Mouse (Mus musculus): ENCODE measurements around the gene Klhl2. TPM values are rescaled to one million over a fixed set of nuclear protein-coding genes. Genes with fewer than 3 reads are reported as not detected.

The Klhl2 gene
- total RNA-seq, 1 experiment from 2014 or later, result 88.0 TPM

DNA sequence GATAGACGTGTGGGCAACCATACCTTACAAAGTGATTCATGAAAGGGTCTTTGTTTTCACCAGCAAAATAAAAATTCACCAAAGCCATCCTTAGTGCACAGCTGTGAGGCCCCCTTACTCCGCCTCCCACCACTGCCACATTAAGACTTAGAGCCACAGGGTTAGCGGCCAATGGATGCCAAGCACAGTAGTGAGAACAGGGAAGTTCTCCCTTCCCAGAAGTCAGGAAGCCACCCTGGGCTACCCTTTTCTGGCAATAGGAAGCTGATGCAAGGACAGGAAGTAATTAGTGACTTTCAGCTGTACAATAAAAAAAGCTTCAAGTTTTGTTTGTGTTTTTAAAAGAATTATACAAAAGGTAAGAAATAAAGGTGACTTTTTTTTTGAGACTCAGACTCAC, 18.2 kb downstream of the Klhl2 start:
- no peak for DNase-seq

DNA sequence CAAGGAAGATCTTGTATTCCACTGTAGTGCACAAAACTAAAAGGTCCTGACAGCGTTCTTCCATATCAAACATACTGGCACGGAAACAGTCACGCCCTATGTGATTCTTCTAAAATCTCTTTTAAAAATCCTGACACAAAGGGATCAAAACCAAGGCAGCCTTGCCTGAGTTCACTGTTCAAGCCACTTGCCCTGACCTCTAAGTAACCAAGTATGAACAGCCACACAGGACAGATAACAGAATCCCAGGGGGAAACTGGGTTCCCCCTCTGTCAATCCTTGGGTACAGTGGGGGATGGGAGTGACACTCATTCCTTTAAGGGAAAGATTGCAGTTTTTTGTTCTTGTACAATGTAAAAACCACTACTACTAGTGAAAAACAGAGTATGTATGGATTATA, 19.9 kb downstream of the Klhl2 start:
- DNase-seq, result no peak

DNA sequence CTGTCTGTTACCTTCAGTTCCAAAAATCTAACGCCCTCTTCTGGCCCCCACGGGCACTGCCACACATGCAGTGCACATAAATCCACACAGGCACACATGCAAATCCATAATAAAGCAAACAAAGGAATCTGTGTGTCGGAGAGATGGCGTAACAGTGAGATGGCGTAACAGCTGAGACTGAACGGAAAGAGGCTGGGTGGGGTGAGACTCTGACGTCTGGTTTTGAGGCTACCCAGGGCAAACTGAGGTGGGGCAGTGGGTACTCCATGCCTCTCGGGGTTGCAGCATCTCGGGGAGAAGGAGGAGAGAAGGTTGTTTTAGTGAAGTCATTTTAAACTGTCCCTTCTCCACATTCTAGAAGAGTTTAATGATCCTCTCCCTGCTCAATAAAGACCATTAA, 20.4 kb downstream of the Klhl2 start:
- DNase-seq, result no peak

DNA sequence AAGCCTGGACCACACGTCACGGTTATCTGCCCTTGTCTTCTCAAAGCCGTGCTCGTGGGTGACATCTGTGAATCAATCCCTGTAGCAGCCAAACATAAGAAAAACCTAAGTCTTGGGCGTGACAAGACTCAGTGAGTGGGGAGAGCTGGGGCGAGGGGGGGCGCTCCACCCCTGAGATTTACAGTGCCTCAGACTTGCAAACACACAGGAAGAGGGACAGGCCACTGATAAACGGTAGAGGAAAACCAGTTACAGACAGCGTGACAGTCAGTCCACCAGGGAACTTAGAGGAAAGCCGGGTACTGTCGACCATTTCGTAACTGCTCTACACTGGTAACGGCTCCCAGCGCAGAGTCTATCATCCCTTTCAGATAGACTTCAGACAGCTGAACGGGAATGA, 21.4 kb downstream of the Klhl2 start:
- no peak for DNase-seq

DNA sequence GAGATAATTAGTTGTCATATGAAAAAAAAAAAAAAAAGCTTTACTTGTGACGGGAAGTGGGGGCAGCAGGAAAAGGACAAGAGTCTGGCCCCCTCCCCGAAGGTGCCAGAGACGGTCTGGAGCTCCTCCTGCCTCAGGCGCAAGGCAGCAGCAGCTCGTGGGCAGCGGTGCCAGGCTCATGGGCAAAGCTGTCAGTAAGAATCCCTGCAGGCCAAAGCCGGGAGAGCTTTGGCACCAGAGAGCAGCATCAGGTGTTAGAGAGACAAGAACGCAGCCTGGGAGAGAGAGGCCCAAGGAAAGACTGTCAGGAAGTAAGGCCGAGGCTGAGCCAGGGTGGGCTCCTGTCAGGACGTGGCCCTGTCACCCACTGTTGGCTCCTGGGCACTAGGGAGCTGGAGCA, 22.5 kb downstream of the Klhl2 start:
- no peak for DNase-seq

DNA sequence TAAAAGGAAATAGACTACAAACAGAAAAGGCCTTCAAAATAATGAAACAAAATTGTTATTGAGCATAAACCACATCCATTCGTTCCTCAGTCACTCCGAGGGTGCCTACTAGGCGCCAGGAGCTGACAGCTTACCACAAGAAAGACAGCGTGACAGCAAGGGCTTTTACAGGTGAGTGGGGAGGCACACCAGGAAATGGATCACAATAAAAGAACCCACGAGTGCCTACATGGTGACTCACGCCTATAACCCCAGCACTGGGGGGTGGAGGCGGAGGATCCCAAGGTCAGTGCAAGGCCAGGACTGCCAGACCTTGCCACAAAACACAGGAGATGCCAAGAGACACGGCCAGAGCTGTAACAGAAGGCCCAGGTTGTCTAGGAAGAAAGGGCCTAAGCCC, 23.4 kb downstream of the Klhl2 start:
- DNase-seq, result peak; percentile 75

DNA sequence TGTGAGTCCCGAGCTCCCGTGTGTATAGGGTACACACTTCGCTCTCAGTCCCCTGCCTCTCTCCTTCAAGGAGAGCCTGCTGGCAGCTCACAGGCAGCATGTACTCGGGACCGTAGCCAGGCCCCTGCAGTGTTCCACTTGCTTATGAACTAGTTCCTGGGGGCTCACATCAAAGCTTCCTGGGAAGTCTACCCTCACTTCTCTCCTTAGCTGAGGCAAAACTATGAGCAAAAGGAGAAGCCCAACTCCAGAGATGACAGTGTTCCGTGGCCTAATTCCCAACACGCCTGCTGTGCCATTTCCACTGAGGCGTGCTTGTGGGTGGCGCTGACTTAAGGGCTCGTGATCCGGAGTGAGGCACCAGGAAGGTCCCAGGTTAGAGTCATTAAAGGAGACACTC, 25.9 kb downstream of the Klhl2 start:
- no peak for DNase-seq

DNA sequence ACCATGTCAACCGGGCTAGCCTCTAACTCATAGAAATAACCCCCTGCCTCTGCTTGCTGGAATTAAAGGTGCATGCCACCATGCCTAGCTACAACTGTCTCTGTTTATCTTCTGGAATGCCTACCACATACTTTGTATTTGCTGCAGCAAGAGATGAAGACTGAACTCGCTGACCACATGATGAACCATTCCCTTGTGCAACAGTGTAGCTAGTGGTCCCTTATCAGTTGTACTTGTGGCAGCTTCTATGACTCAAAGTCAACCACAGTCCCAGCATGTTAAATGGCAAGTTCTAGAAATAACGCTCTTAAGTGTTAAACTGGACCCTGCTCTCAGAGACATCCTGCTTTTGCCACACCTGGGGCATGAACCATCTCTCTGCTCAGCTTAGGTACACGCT, 28.9 kb downstream of the Klhl2 start:
- no peak for DNase-seq

DNA sequence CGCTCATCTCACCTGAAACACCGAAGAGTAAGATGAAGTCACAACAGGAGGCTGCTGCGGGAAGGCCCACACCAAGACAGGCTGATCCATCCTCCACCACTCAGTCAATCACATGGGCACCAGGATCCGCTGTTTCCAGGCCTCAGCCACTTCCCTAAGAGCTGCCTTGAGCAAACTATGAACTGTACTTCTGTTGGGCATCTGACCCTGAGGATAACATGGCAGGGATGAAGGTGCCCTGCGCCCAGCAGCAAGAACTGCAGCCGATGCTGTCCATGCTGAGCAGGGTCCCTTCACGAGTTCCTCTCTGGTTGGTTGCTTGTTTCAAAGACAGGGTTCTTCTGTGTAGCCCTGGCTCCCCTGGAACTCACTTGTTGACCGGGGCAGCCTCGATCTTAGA, 38.0 kb downstream of the Klhl2 start:
- no peak for DNase-seq

DNA sequence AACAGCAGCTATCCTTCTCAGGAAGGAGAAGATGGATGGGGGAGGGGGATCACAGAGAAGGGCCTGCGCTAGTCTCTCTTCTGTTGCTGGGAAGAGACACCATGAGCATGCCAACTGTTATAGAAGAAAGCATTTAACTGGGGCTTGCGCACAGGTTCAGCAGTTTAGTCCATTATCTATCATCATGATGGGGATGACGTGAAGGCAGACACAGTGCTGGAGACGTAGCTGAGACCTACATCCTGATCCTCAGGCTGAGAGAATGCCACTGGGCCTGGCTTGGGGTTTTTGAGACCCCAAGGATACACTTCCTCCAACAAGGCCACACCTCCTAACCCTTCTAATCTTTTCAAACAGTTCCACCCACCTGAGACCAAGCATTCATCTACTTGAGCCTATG, 38.7 kb downstream of the Klhl2 start:
- DNase-seq, result no peak

DNA sequence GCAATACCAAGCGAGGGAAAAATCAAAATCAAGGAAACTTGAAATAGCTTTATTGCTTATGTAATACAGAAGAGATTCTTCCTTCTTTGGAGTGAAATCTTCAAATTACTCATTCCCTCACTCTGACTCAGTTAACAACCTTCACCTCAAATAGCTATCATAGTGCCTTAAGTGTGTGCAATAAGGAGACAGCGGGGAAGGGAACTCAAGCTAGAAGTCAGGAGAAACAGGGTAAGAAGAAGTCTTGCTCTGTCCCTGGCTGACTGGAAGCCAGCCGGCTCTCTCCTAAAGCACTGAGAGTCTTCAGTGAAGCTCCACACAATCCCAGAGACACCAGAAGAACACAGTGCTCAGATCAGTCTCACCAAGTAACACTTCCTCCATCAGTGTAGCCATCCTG, 43.3 kb downstream of the Klhl2 start:
- DNase-seq, result no peak

DNA sequence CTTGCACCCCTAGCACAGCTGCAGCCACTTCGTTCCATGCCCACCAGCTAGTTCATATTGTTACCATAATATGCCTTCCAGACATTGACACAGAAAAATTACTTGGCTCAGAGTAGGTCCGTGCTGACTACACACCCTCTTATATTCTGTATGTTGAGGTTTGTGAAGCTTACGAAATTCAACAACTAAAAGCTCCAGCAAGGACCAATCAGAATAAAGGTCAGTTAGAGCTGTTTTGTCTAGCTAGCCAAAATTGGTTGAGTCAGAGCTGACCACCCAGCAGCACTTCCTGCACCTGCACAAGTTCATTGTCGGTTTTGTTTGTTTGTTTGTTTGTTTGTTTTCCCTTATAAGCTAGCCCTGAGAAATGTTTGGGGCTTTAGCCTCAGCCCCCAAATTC, 44.8 kb downstream of the Klhl2 start:
- no peak for DNase-seq

DNA sequence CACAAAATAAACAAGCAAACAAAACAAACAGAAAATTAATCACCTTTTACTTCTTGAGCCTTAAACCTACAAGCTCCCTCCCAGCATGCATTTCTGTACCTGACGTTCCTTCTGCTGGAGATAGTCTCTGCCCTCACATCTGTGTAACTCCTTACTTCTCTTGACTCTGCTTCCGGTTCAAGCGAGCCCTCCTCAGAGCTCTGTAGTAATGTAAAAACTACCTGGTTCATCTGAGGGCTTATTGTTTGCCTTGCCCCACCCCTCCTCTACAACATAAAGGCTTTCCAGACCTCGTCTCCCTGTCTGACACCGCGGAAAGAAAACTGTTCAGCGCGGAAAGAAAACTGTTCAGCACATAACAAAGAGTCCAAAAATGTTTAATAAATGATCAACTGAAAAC, 50.5 kb downstream of the Klhl2 start:
- DNase-seq, result no peak

DNA sequence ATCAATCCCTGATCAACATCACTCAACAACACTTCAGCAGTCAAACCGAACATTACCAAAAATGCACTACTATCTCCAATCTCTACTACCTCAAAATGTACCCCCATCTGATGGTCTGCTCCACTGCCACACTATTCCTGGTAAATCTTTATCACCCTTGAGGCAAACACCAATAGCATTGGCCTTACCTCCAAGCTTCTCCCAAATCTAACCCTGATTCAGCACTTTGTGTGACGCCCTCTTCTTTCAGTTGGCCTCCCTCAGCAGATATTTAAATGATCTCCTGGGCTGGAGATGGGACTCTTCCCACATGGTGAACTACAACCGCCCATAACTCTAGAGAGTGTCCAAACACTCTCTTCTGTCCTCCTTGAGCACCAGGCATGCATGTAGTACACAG, 51.3 kb downstream of the Klhl2 start:
- DNase-seq, result no peak

DNA sequence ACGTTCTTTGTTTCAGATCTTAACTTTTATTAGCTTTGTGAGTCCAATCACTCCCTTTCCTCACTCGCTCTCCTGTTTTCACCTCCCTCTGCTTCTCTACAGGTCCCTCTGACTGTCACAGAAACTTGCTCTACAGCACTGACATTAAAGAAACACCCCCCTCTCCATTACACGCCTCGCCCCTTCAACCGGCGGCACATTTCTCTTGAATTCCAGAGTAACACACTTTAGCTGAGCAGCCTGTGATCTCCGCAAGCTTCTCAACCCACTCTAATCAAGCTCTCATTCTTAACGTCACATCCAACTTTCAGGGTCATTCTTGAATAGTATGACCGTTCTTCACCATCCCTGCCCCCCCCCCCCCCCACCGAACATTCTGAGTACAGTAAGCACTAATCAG, 52.1 kb downstream of the Klhl2 start:
- no peak for DNase-seq

DNA sequence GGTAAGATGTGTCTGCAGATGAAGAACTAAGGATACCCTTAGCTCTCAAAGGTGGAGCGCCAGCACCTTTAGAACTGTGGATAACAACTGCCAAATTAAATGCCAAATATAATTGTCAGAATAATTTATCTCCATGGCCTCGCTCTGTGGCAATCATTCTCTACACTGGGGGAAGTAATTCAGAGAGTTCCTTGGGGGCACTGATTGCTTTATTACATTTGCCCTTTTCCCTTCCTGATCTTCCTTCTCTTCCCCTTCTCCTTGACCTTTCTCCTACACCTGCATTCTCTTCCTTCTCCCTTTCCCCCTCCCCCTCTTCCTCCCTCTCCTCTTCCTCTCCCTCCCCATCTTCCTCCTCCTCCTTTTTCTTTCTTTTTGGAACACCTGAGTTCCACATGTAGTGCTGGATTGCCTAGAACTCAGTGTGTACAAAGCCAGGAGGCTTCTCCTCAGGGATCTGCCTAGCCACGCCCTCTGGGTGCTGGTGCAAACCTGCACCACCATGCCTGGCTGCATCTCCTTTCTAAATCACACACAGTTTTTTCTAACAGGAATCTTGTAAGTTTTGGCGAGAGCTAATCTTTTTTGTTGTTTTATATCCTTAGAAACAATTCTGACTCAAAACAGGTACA, 58.5 kb downstream of the Klhl2 start:
- DNase-seq, result no peak

DNA sequence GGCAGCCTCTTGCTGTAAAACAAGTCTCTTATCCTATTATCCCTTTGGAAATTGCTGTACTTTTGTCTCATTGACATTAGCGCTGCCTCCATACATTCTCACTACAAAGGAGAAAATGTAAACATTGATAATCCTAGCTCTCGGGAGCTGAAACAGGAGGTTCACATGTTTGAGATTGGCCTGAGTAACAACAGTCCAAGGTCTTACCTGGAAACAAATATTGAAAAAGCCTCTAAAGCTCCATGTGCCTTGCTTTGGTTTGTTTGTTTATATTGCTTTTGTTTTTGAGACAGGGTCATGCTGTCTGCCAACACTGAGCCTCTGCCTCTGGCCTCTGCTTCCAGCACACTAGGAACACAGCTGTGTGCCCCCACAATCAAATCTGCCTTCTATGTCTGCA, 59.4 kb downstream of the Klhl2 start:
- no peak for DNase-seq

DNA sequence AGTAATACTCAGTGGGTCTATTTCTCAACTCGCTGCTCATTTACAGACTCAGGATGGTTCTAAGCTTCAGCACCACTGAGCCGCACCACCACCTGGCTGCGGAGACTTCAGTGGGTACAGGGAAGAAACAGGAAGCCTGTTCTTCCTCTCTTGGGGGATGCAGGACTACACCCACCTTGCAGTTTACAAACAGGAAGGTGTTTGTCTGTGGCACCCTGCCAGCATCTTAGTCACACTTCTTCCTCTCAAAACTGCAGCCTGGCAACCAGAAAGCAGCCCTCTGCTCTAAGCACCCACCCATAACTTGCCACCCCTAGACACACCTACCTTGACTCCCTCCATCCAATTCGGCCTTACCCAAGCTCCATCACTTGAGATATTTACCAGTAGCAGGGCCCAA, 61.1 kb downstream of the Klhl2 start:
- peak; percentile 46 for DNase-seq

DNA sequence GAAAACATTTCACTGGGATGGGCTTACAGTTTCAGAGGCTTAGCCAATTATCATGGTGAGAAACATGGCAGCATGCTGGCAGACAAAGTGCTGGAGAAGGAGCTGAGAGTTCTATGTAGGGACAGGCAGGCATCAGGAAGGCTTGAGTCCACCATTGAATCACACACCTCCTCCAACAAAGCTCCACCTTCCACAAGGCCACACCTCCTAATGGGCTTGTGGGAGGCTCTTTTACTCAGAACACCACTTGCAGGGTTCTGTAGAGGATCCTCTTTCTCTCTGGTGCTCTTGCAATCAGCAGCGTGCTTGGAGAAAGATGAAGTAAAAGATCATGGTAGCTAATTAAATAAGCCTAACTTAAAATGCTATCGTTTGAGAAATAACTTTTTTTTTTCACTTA, 63.0 kb downstream of the Klhl2 start:
- DNase-seq, result no peak

DNA sequence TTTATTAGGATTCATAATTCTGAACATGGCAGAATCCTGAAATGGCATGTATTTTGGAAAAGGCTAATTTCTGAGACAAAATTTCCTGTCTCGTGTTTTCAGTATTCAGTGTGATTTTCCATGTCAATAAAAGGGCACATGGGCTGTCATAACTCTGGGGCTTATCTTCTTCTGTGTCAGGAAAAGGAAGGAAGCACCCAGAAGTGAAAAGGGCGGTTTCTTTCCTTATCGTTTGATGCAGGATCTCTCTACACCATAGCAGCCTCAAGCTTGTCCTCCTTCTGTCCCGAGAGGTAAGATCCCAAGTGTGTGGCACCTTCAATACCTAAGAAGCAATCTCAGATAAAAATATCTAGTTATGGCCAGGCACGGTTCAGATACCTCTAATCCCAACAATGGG, 65.6 kb downstream of the Klhl2 start:
- DNase-seq, result no peak

DNA sequence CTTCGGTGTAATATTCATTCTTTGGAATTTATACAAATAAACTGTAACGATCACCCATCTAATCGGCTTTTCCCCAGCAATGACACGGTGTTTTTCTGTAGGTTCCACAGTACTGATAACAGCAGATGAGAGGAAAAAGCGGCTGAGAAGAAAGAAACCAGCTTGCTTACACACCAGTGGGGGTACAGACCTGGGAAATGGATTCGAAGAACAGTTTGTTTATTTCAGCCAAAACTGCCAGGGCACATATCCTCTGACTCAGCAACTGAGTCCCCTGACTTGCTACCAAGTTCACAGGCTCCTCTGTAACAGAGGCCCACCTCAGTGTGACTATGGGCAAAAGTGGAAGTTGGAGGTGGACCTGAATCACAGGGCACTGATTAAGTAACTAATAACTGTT, 67.9 kb downstream of the Klhl2 start:
- no peak for DNase-seq

DNA sequence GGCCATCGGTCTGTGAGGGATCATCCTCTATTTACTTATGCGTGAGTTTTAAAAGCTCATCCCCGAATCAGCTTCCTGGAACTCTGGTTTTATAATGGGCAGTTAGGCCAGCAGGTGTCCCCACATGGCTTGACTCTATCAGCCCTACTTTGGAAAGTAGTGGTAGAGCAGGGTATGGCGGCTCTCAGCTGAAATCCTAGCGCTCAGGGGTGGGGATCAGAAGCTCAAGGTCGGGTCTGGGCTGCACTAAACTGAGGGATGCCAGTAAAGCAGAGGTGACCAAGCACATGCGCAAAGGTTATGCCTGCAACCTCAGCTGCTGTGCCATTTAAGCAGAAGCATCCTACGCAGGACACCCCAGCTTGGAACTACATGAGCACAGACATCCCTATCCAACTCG, 71.9 kb downstream of the Klhl2 start:
- DNase-seq, result peak; percentile 12

DNA sequence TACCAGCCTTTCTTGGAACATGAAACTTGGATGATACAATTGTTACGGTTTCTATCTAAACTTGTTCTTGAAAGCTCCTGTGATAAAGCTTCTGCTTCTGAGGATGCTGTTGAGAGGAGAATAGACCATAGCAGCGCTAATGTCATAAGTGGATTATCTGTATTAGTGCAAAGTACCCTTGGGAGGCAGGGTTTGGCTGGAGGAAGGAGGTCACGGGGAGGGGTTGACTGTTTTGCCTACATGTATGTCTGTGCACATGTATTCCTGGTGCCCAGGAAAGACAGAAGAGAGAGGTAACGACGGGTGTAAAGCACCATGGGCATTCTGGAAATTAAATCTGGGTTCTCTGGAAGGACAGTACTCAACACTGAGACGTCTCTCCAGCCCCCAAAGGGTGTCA, 75.7 kb downstream of the Klhl2 start:
- DNase-seq, result no peak

DNA sequence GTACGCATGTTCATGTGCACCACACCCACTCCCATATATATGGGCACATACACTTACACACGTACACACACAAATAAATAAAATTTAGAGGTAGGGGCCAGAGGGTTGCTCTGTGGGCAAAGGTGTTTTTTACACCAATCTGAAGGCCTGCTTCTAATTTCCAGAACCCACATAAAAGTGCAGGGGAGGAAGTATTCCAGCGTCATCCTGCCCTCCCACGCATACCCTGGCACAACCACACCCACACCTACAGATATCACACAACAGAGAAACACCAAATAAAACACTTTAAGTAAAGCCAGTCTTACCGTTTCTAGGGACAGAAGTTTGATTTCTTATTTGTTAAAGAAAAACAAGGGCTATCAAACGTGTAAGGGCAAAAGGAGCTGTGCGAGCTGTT, 79.0 kb downstream of the Klhl2 start:
- DNase-seq, result no peak

DNA sequence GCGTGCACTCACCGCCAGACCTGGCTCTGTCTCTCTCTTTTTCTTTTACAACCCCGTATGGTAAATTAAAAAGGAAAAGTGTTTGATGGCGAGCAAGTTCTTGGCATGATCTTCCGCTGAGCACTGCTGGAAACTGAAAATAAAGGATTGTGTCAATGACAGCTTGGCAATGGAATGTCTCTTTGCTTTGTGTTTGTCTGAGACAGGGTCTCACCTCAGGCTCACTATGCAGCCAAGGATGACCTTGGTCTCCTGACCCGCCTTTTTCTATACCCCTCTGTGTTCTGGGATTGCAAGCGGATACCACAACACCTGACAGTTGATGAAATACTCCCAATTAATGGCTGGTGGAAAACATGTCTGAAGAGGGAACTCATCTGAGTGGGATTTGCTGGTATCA, 80.2 kb downstream of the Klhl2 start:
- no peak for DNase-seq
